Mouse (Mus musculus) intestine, embryonic 16.5 days (tissue): ENCODE results near the gene Pacrg. TPM values are rescaled to one million over a fixed set of nuclear protein-coding genes. Genes with fewer than 3 reads are reported as not detected.

Experiments
- ATAC-seq: fragments of 200-750 bp; cut with Nextera tagmentation; 2 replicates; pipeline ENCODE4 v1.8.0; 2017; ENCODE audit warnings: moderate TSS enrichment, moderate library complexity
- H3K27ac ChIP-seq: fragments of 300-500 bp; sonication (generic); 2 replicates; pipeline ENCODE4 v1.5.1; 2014; ENCODE audit warnings: mild to moderate bottlenecking, low read length
- H3K27me3 ChIP-seq: fragments of 300-500 bp; sonication (generic); replicated peaks from 2 replicates; pipeline ENCODE4 v1.6.1; 2014; ENCODE audit warnings: low read length, control low read depth, mixed read lengths; ENCODE audit not compliant: control insufficient read depth, insufficient read depth
- H3K36me3 ChIP-seq: fragments of 300-500 bp; sonication (generic); 2 replicates; pipeline ENCODE4 v1.6.1; 2014; ENCODE audit warnings: low read length, control low read depth; ENCODE audit not compliant: control insufficient read depth, insufficient read depth
- H3K4me1 ChIP-seq: fragments of 300-500 bp; sonication (generic); 2 replicates; pipeline ENCODE4 v1.6.1; 2014; ENCODE audit warnings: low read length, control low read depth, mixed read lengths; ENCODE audit not compliant: control insufficient read depth, insufficient read depth
- H3K4me2 ChIP-seq: fragments of 300-500 bp; sonication (generic); 2 replicates; pipeline ENCODE4 v1.6.1; 2014; ENCODE audit warnings: low read depth, low read length, control low read depth
- H3K4me3 ChIP-seq: fragments of 300-500 bp; sonication (generic); 2 replicates; pipeline ENCODE4 v1.5.1; 2014; ENCODE audit warnings: mild to moderate bottlenecking, low read length
- H3K9ac ChIP-seq: fragments of 300-500 bp; sonication (generic); 2 replicates; pipeline ENCODE4 v1.6.1; 2014; ENCODE audit warnings: low read depth, low read length
- H3K9me3 ChIP-seq: fragments of 300-500 bp; sonication (generic); 2 replicates; pipeline ENCODE4 v1.6.1; 2016; ENCODE audit warnings: low read length, control low read depth; ENCODE audit not compliant: control insufficient read depth
- WGBS: fragments of 180-500 bp; shearing (Covaris S2); extraction: QIAGEN DNeasy Blood & Tissue Kit; methylation state at CpG from one replicate; pipeline ENCODE4 v1.1.7; 2014; 5-methylcytosine and 5-hydroxymethylcytosine counted together
- polyA plus RNA-seq: library from polyadenylated mRNA; unstranded; fragments of >200 nt; fragmentation: Nextera tagmentation; extraction: Ambion mirVana; gene quantifications from 2 replicates; pipeline ENCODE4 v1.2.1, GENCODE M21; 2015

Gene Pacrg
- polyA plus RNA-seq, 1 experiment from 2014 or later, result 0.66 TPM

DNA sequence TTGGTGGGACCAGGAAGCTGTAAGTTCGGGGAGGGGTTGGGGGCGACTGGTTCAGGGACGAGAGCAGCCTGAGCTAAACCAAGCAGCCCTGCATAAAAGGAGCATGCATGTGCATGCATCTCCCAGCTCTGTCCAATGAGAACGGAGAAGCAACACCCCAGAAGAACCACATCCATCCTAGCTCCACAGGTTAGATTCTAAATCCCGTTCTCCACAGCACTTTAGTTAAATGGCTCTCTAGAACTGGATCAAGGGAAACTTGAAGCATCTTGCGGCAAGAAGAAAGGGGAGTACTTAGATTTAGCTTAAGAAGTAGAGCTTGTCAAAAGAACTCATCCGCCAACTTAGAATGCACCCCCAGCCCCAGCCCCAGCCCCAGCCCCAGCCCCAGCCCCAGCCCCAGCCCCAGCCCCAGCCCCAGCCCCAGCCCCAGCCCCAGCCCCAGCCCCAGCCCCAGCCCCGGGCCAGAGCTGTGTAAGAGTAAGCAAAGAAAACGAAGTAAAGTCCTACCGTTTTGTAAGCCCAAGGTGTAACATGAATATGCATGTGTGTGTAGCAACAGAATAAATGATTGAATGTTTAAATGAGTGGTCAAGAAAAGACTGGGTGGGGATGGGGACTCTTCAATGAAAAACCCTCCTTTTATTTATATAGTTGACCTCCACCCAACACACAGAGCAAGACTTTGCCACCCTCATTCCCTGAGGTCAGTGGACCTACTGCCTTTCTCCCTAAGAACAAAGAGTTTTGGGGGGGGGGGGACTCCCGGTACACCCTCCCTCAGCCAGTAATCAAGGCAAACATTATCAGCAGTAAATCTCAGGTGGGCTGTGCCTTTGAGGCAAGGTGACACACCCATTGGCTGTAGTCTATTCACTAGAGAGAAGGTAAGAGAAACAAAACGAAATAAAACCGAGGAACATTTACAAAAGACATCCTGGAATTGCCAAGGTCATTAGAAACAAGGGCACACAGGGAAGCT, 474.3 kb downstream of the Pacrg start:
- 68% methylated on average over 13 of the region's 13 CpGs for WGBS
- Histone ChIP-seq H3K27me3 (no peaks in the 10 kb centered on the region), H3K36me3 (no peaks in the 10 kb centered on the region), H3K4me2 (no peak overlapping the region), H3K9me3 (no peaks in the 10 kb centered on the region), H3K27ac (no peak overlapping the region), H3K4me1 (0 out of 2 replicates have a peak, but pooled peaks cover 2% of the 10 kb centered on the region), H3K9ac (no peak overlapping the region), H3K4me3 (no peak overlapping the region)
- no peak for ATAC-seq

DNA sequence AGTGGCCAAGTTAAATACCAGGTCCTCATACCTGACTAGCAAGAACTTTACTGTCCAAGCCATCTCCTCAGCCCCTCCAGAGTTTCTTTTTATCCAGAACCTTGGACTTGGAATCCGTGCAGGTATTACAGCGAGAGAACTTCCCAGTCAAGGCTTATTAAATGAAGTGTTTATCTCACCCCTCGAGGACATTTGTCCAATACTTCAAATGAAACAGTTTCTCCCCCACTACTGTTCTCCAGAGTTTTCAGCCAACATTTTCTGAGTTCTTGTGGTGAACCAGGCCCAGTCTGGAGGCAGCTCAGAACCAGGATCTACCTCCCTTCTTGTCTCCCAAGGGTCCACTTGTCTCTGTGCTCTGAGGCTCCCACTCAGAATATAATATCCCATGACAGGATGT, 477.0 kb downstream of the Pacrg start:
- WGBS, result 77% methylated on average over 3 of the region's 3 CpGs
- H3K9ac ChIP-seq, result no peak overlapping the region
- no peak overlapping the region for H3K27ac ChIP-seq
- no peak overlapping the region for H3K4me3 ChIP-seq
- H3K27me3 ChIP-seq, result no peaks in the 10 kb centered on the region
- H3K4me1 ChIP-seq, result 0 out of 2 replicates have a peak, but pooled peaks cover 2% of the 10 kb centered on the region
- no peaks in the 10 kb centered on the region for H3K9me3 ChIP-seq
- no peak overlapping the region for H3K4me2 ChIP-seq
- no peaks in the 10 kb centered on the region for H3K36me3 ChIP-seq
- no peak for ATAC-seq

DNA sequence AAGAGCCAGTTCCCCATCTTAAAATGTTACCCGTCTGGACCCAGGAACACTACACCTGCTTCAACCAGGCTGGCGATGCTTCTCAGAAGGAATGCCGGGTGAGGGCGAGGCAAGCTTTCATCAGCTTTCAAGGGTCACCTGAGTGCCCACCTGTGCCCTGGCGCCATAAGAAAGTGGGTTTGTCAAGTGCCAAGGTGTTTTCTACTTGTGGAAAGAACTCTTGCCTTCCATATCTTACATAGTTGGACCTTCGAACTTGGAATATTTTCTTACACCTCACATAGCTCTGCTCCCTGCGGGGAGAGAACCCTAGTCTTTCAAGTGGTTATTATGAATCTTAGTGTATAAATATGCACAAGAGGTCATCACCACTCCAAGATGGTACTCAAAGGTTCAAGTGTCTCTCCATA, 478.2 kb downstream of the Pacrg start:
- Histone ChIP-seq H3K27ac (no peak overlapping the region), H3K9ac (no peak overlapping the region), H3K4me2 (no peak overlapping the region), H3K4me1 (0 out of 2 replicates have a peak, but pooled peaks cover 2% of the 10 kb centered on the region), H3K4me3 (no peak overlapping the region), H3K36me3 (no peaks in the 10 kb centered on the region), H3K27me3 (no peaks in the 10 kb centered on the region), H3K9me3 (no peaks in the 10 kb centered on the region)
- WGBS, result 95% methylated on average over 7 of the region's 7 CpGs
- no peak for ATAC-seq

DNA sequence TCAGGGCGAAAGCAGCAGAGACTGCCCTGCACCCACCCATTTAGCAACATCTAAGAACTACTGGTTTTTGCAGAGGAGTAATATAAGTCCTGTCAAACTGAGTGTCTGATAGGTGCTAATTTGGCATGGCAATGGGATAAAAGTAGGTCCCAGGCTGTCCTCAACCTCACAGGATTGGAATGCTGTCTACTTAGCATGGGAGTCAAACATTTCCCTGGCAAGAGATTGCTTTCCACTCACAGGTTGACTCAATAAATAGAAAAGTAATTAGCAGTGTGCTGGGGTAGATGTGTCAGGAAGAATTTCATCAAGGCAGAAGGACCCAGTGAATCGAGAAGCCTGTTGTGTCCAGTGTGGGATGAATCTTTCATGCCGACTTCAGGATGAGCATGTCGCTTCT, 479.4 kb downstream of the Pacrg start:
- ATAC-seq, result no peak
- Histone ChIP-seq H3K27me3 (no peaks in the 10 kb centered on the region), H3K9me3 (no peaks in the 10 kb centered on the region), H3K27ac (no peak overlapping the region), H3K36me3 (no peaks in the 10 kb centered on the region), H3K4me2 (no peak overlapping the region), H3K4me1 (no peaks in the 10 kb centered on the region), H3K4me3 (no peak overlapping the region), H3K9ac (no peak overlapping the region)
- 81% methylated on average over 4 of the region's 4 CpGs for WGBS

DNA sequence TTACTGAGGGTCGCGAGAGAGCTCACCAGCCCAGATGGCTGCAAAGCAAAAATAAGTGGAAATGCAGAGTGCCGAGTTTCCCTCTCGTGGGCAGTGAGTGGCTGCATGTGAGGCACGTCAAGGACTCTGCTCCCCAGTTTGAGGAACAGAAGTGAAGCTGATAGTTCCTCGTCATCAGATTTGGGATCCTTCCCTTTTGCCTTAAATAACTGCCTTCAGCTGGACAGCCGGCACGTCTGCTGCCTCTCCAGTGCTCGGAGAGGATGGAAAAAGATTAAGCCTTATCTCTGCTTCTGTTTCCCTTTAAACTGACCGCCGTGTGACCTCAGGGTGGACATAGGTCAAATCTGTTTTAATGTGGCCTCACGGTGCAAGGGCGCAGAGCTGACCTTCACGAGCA, 480.6 kb downstream of the Pacrg start:
- no peak for ATAC-seq
- no peaks in the 10 kb centered on the region for H3K9me3 ChIP-seq
- 49% methylated on average over 14 of the region's 14 CpGs for WGBS
- no peak overlapping the region for H3K4me3 ChIP-seq
- no peaks in the 10 kb centered on the region for H3K4me1 ChIP-seq
- no peak overlapping the region for H3K9ac ChIP-seq
- H3K4me2 ChIP-seq, result no peak overlapping the region
- H3K36me3 ChIP-seq, result no peaks in the 10 kb centered on the region
- no peak overlapping the region for H3K27ac ChIP-seq
- no peaks in the 10 kb centered on the region for H3K27me3 ChIP-seq

- no peak overlapping the region for H3K27ac ChIP-seq
- ATAC-seq, result no peak
- no peak overlapping the region for H3K4me2 ChIP-seq
- no peaks in the 10 kb centered on the region for H3K4me1 ChIP-seq
- H3K4me3 ChIP-seq, result no peak overlapping the region
- H3K36me3 ChIP-seq, result no peaks in the 10 kb centered on the region
- 80% methylated on average over 12 of the region's 12 CpGs for WGBS
- no peak overlapping the region for H3K9ac ChIP-seq
- no peaks in the 10 kb centered on the region for H3K27me3 ChIP-seq
- H3K9me3 ChIP-seq, result no peaks in the 10 kb centered on the region
Measured at GRCm38 (mm10) chr17:10357348-10357747, 482.8 kb downstream of the Pacrg start.

DNA sequence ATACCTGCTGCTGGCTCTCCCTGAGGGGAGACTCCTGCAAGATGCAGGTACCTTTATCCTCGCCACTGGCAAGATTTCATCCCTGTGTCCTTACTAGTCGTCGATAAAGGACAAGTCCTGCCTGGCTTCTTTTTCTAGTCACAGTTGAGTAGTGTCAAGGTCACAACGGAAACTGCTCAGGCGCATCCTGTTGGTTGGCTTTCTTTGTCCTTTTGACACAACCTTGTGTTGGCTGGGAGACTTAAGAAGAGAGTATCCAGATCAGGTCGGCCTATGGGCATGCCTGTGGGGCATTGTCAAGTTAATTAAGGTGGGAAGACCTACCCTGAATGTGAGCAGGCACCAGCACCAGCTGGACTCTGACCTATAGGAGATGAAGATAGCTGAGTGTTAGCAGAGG, 483.8 kb downstream of the Pacrg start:
- Histone ChIP-seq H3K4me1 (no peaks in the 10 kb centered on the region), H3K36me3 (no peaks in the 10 kb centered on the region), H3K27ac (no peak overlapping the region), H3K4me3 (no peak overlapping the region), H3K9ac (no peak overlapping the region), H3K9me3 (no peaks in the 10 kb centered on the region), H3K4me2 (no peak overlapping the region), H3K27me3 (no peaks in the 10 kb centered on the region)
- no peak for ATAC-seq
- WGBS, result 65% methylated on average over 6 of the region's 6 CpGs

- no peaks in the 10 kb centered on the region for H3K9me3 ChIP-seq
- H3K4me3 ChIP-seq, result no peak overlapping the region
- ATAC-seq, result no peak
- no peaks in the 10 kb centered on the region for H3K36me3 ChIP-seq
- 32% methylated on average over 8 of the region's 8 CpGs for WGBS
- no peaks in the 10 kb centered on the region for H3K27me3 ChIP-seq
- H3K9ac ChIP-seq, result no peak overlapping the region
- no peak overlapping the region for H3K4me2 ChIP-seq
- no peak overlapping the region for H3K27ac ChIP-seq
- no peaks in the 10 kb centered on the region for H3K4me1 ChIP-seq
Measured at GRCm38 (mm10) chr17:10355746-10356145, 484.4 kb downstream of the Pacrg start.
